Mouse (Mus musculus): ENCODE results near the gene Gabpa. TPM values are rescaled to one million over a fixed set of nuclear protein-coding genes. Genes with fewer than 3 reads are reported as not detected.

The Gabpa gene
- total and polyA plus RNA-seq, 3 experiments = 10.4 to 42.6 (median 41.3) TPM

- intact Hi-C loops (cut with DNase I) = no loop called here
- no peak overlapping the region for H3K4me3 ChIP-seq
These were observed 38.0 kb upstream of the Gabpa start for GRCm38 (mm10) chr16:84796678-84797077.

GRCm38 (mm10) chr16:84800038-84800437 is 34.7 kb upstream of the Gabpa start:
- no peaks in the 10 kb centered on the region; the same call in 1 of the 2 replicates for H3K79me2 ChIP-seq (replicated peaks; ENCODE audit: control insufficient read depth, insufficient read depth, low read length)
- intact Hi-C loops (cut with DNase I) = no loop called here
- no peaks in the 10 kb centered on the region for H3K27me3 ChIP-seq (ENCODE audit: control insufficient read depth, insufficient read depth, low read length)
- 43% methylated on average over 2 of the region's 2 CpGs for WGBS
- H3K4me1 ChIP-seq (ENCODE audit: control insufficient read depth, insufficient read depth, low read length) = peaks cover 17% of the 10 kb centered on the region
- DNase-seq = no peak
- peaks cover 52% of the 10 kb centered on the region for H3K36me3 ChIP-seq (ENCODE audit: control insufficient read depth, insufficient read depth, low read length)
- TF ChIP-seq POLR2A (IDR thresholded peaks at IDR 0.05; ENCODE audit: insufficient read depth, low read depth, low read length) (no peak), EP300 (IDR thresholded peaks at IDR 0.05; ENCODE audit: insufficient read depth, low read depth, low read length) (no peak), CTCF (IDR thresholded peaks at IDR 0.05) (no peak)
- peak overlapping the region; percentile 67; the same call in 1 of the 2 replicates for H3K27ac ChIP-seq
- H3K4me3 ChIP-seq = no peak overlapping the region
- H3K9ac ChIP-seq (ENCODE audit: low read depth, low read length) = no peak overlapping the region

More at GRCm38 (mm10) chr16:84796678-84797077, 38.0 kb upstream of the Gabpa start:
- TF ChIP-seq EP300 (IDR thresholded peaks at IDR 0.05; ENCODE audit: insufficient read depth, low read depth, low read length) (no peak), POLR2A (IDR thresholded peaks at IDR 0.05; ENCODE audit: insufficient read depth, low read depth, low read length) (no peak), CTCF (IDR thresholded peaks at IDR 0.05) (no peak)
- Histone ChIP-seq H3K79me2 (replicated peaks; ENCODE audit: control insufficient read depth, insufficient read depth, low read length) (peaks cover 2% of the 10 kb centered on the region; the same call in 1 of the 2 replicates), H3K9ac (ENCODE audit: low read depth, low read length) (no peak overlapping the region), H3K27me3 (ENCODE audit: control insufficient read depth, insufficient read depth, low read length) (no peaks in the 10 kb centered on the region), H3K4me1 (ENCODE audit: control insufficient read depth, insufficient read depth, low read length) (peaks cover 7% of the 10 kb centered on the region), H3K27ac (peak overlapping the region; percentile 4), H3K36me3 (ENCODE audit: control insufficient read depth, insufficient read depth, low read length) (peaks cover 35% of the 10 kb centered on the region)
- no peak for DNase-seq
- 64% methylated on average over 9 of the region's 9 CpGs for WGBS

- intact Hi-C loops (cut with DNase I) = loop anchor here (2.0 kb wide), 1 partner anchor 23 kb away; no protein-coding TSS in a partner anchor
- 27% methylated on average over 6 of the region's 6 CpGs for WGBS
- TF ChIP-seq EP300 (IDR thresholded peaks at IDR 0.05; ENCODE audit: insufficient read depth, low read depth, low read length) (peak; percentile 96), CTCF (IDR thresholded peaks at IDR 0.05) (no peak)
- peak; percentile 79 to 84 for DNase-seq
- H3K4me1 ChIP-seq (ENCODE audit: control insufficient read depth, insufficient read depth, low read length) = peaks cover 16% of the 10 kb centered on the region
- no peak overlapping the region for H3K9ac ChIP-seq (ENCODE audit: low read depth, low read length)
- H3K27me3 ChIP-seq (ENCODE audit: control insufficient read depth, insufficient read depth, low read length) = no peaks in the 10 kb centered on the region
- H3K36me3 ChIP-seq (ENCODE audit: control insufficient read depth, insufficient read depth, low read length) = peaks cover 53% of the 10 kb centered on the region
- H3K79me2 ChIP-seq (replicated peaks; ENCODE audit: control insufficient read depth, insufficient read depth, low read length) = no peaks in the 10 kb centered on the region; the same call in 1 of the 2 replicates
- no peak overlapping the region for H3K4me3 ChIP-seq
- peak overlapping the region; percentile 84 for H3K27ac ChIP-seq
These were observed 32.5 kb upstream of the Gabpa start for GRCm38 (mm10) chr16:84802217-84802616.

- intact Hi-C loops (cut with DNase I) = loop anchor here (2.0 kb wide), 1 partner anchor 28 kb away; no protein-coding TSS in a partner anchor
- H3K79me2 ChIP-seq (replicated peaks; ENCODE audit: control insufficient read depth, insufficient read depth, low read length) = no peaks in the 10 kb centered on the region
- no peak for TF ChIP-seq EP300 (IDR thresholded peaks at IDR 0.05; ENCODE audit: insufficient read depth, low read depth, low read length)
- no peak for TF ChIP-seq CTCF (IDR thresholded peaks at IDR 0.05)
- peak; percentile 40; the same call in 1 of the 2 replicates for TF ChIP-seq POLR2A (IDR thresholded peaks at IDR 0.05; ENCODE audit: insufficient read depth, low read depth, low read length)
- H3K27me3 ChIP-seq (ENCODE audit: control insufficient read depth, insufficient read depth, low read length) = no peaks in the 10 kb centered on the region
- H3K4me3 ChIP-seq = no peak overlapping the region
- WGBS = 47% methylated on average over 5 of the region's 5 CpGs
- peaks cover 56% of the 10 kb centered on the region for H3K36me3 ChIP-seq (ENCODE audit: control insufficient read depth, insufficient read depth, low read length)
- peak overlapping the region; percentile 88 for H3K27ac ChIP-seq
- no peak overlapping the region for H3K9ac ChIP-seq (ENCODE audit: low read depth, low read length)
- DNase-seq = peak in 1 of 2 experiments; percentile 50
- peaks cover 16% of the 10 kb centered on the region for H3K4me1 ChIP-seq (ENCODE audit: control insufficient read depth, insufficient read depth, low read length)
These were observed 29.9 kb upstream of the Gabpa start for GRCm38 (mm10) chr16:84804866-84805265.

- Histone ChIP-seq H3K4me1 (ENCODE audit: control insufficient read depth, insufficient read depth, low read length) (peaks cover 20% of the 10 kb centered on the region), H3K27ac (peak overlapping the region; percentile 88), H3K9ac (ENCODE audit: low read depth, low read length) (no peak overlapping the region), H3K4me3 (no peak overlapping the region), H3K79me2 (replicated peaks; ENCODE audit: control insufficient read depth, insufficient read depth, low read length) (no peaks in the 10 kb centered on the region), H3K27me3 (ENCODE audit: control insufficient read depth, insufficient read depth, low read length) (no peaks in the 10 kb centered on the region), H3K36me3 (ENCODE audit: control insufficient read depth, insufficient read depth, low read length) (peaks cover 64% of the 10 kb centered on the region)
- TF ChIP-seq CTCF (IDR thresholded peaks at IDR 0.05) = no peak
- no peak for TF ChIP-seq EP300 (IDR thresholded peaks at IDR 0.05; ENCODE audit: insufficient read depth, low read depth, low read length)
- TF ChIP-seq POLR2A (IDR thresholded peaks at IDR 0.05; ENCODE audit: insufficient read depth, low read depth, low read length) = no peak
- no peak for DNase-seq
- WGBS = 97% methylated on average over 3 of the region's 3 CpGs
- intact Hi-C loops (cut with DNase I) = no loop called here
These were observed 28.6 kb upstream of the Gabpa start for GRCm38 (mm10) chr16:84806175-84806574.

- 93% methylated on average over 7 of the region's 7 CpGs for WGBS
- Histone ChIP-seq H3K27ac (peak overlapping the region; percentile 51), H3K9ac (ENCODE audit: low read depth, low read length) (no peak overlapping the region), H3K4me3 (no peak overlapping the region), H3K79me2 (replicated peaks; ENCODE audit: control insufficient read depth, insufficient read depth, low read length) (no peaks in the 10 kb centered on the region), H3K27me3 (ENCODE audit: control insufficient read depth, insufficient read depth, low read length) (no peaks in the 10 kb centered on the region), H3K4me1 (ENCODE audit: control insufficient read depth, insufficient read depth, low read length) (peaks cover 12% of the 10 kb centered on the region), H3K36me3 (ENCODE audit: control insufficient read depth, insufficient read depth, low read length) (peaks cover 58% of the 10 kb centered on the region)
- no peak for DNase-seq
- intact Hi-C loops (cut with DNase I) = no loop called here
- no peak for TF ChIP-seq POLR2A (IDR thresholded peaks at IDR 0.05; ENCODE audit: insufficient read depth, low read depth, low read length)
- TF ChIP-seq EP300 (IDR thresholded peaks at IDR 0.05; ENCODE audit: insufficient read depth, low read depth, low read length) = no peak
- TF ChIP-seq CTCF (IDR thresholded peaks at IDR 0.05) = no peak
These were observed 26.9 kb upstream of the Gabpa start for GRCm38 (mm10) chr16:84807874-84808273.
